17 mouse cellular contexts compared by ENCODE assay signal in genomic region chr13:91543555-91543954, GRCm38 (mm10).
DNase-seq lines count a peak whose midpoint lies in the region; ATAC-seq and TF ChIP-seq lines count a peak whose summit lies in the region.
"Had no signal": no experiment of that assay in that cellular context is flagged by ENCODE, and none has a peak within 500 bp of the region (broad histone marks: within the 10 kb centered on the region; RNA-seq: fewer than 3 reads in every experiment).

No protein-coding gene starts in this region.

- no peak for TF ChIP-seq CTCF in layer of hippocampus, adult 2 months (conservative IDR thresholded peaks at IDR 0.05)

- no peaks in the 10 kb centered on the region for H3K36me3 ChIP-seq in hindbrain, embryonic 11.5 days (ENCODE audit: control insufficient read depth, insufficient read depth, low read length)
- no peaks in the 10 kb centered on the region for H3K36me3 ChIP-seq in hindbrain, embryonic 16.5 days (ENCODE audit: control insufficient read depth, insufficient read depth, low read length)

- peak; percentile 53; the same call in 1 of the 2 replicates for ATAC-seq in hindbrain, embryonic 11.5 days (ENCODE audit: low FRiP score)
- no peak for ATAC-seq in hindbrain, embryonic 16.5 days
- ATAC-seq in erythroblast, adult 5-6 weeks (replicated peaks; ENCODE audit: low FRiP score, poor library complexity, severe bottlenecking): no peak
- ATAC-seq: forebrain, embryonic 16.5 days; hindbrain, postnatal 0 days; intestine, embryonic 16.5 days had no signal

- WGBS in hindbrain, embryonic 11.5 days: 74% methylated on average over 5 of the region's 5 CpGs
- WGBS in hindbrain, embryonic 16.5 days: 65% methylated on average over 5 of the region's 5 CpGs

- H3K4me2 ChIP-seq in hindbrain, embryonic 11.5 days (replicated peaks; ENCODE audit: low read depth, low read length): no peak overlapping the region
- H3K4me2 ChIP-seq in hindbrain, embryonic 16.5 days (ENCODE audit: low read length): no peak overlapping the region

- H3K4me3 ChIP-seq in hindbrain, embryonic 11.5 days (ENCODE audit: low read depth, low read length): no peak overlapping the region
- H3K4me3 ChIP-seq in hindbrain, embryonic 16.5 days (ENCODE audit: low read length): no peak overlapping the region
- H3K4me3 ChIP-seq in layer of hippocampus, adult 2 months: no peak overlapping the region
- H3K4me3 ChIP-seq: heart, embryonic 10.5 days; myocyte had no signal

- H3K4me1 ChIP-seq in hindbrain, embryonic 11.5 days (replicated peaks; ENCODE audit: control insufficient read depth, insufficient read depth, low read length): no peaks in the 10 kb centered on the region
- H3K4me1 ChIP-seq in hindbrain, embryonic 16.5 days (ENCODE audit: control insufficient read depth, insufficient read depth, low read depth, low read length): no peaks in the 10 kb centered on the region
- H3K4me1 ChIP-seq: heart, embryonic 10.5 days had no signal

- H3K9me3 ChIP-seq in hindbrain, embryonic 11.5 days (ENCODE audit: control insufficient read depth, low read length): no peaks in the 10 kb centered on the region
- H3K9me3 ChIP-seq in hindbrain, embryonic 16.5 days (ENCODE audit: control insufficient read depth, low read length): no peaks in the 10 kb centered on the region
- H3K9me3 ChIP-seq: heart, embryonic 10.5 days had no signal

- no peak for DNase-seq in hindbrain, embryonic 11.5 days (ENCODE audit: low spot score)
- peak; percentile 17 for DNase-seq in urinary bladder, postnatal 14 days (ENCODE audit: low spot score)
- no peak for DNase-seq in urinary bladder, postnatal 25 days (ENCODE audit: low spot score)
- DNase-seq in MN1 (ENCODE audit: low spot score): peak; percentile 11
- no peak for DNase-seq in layer of hippocampus, adult 2 months (ENCODE audit: low spot score in 2 of 2)
- DNase-seq: adrenal gland, postnatal 25 days; cerebellum, adult 9-10 months; kidney, postnatal 25 days; layer of hippocampus, postnatal 36 days; midbrain, embryonic 14.5 days had no signal

- H3K9ac ChIP-seq in hindbrain, embryonic 11.5 days (ENCODE audit: low read depth, low read length): no peak overlapping the region
- H3K9ac ChIP-seq in hindbrain, embryonic 16.5 days (ENCODE audit: low read depth, low read length): no peak overlapping the region

- H3K27me3 ChIP-seq in hindbrain, embryonic 11.5 days (ENCODE audit: control insufficient read depth, insufficient read depth, low read length): no peaks in the 10 kb centered on the region
- no peaks in the 10 kb centered on the region for H3K27me3 ChIP-seq in hindbrain, embryonic 16.5 days (replicated peaks; ENCODE audit: control insufficient read depth, insufficient read depth, low read length)

- no peak overlapping the region for H3K27ac ChIP-seq in hindbrain, embryonic 11.5 days (ENCODE audit: low read depth, low read length)
- H3K27ac ChIP-seq in hindbrain, embryonic 16.5 days (ENCODE audit: low read depth, low read length): no peak overlapping the region
- no peak overlapping the region for H3K27ac ChIP-seq in layer of hippocampus, adult 2 months
- H3K27ac ChIP-seq: hindbrain, postnatal 0 days had no signal

Comparison
In these comparisons a context has a peak if more than half of its experiments do, and no peak if none do; other contexts are left out.
1. DNase-seq: peak in urinary bladder, postnatal 14 days (single experiment) and MN1 (single experiment); none in hindbrain, embryonic 11.5 days (single experiment), urinary bladder, postnatal 25 days (single experiment) and layer of hippocampus, adult 2 months (0 of 2).